Mouse (Mus musculus): ENCODE data around the gene Lzts2. TPM values are rescaled to one million over a fixed set of nuclear protein-coding genes. Genes with fewer than 3 reads are reported as not detected.

Gene Lzts2
- polyA plus RNA-seq (2012; rRNA removed; ENCODE audit: low replicate concordance), result 111 and 227 TPM in 2 replicates

DNA sequence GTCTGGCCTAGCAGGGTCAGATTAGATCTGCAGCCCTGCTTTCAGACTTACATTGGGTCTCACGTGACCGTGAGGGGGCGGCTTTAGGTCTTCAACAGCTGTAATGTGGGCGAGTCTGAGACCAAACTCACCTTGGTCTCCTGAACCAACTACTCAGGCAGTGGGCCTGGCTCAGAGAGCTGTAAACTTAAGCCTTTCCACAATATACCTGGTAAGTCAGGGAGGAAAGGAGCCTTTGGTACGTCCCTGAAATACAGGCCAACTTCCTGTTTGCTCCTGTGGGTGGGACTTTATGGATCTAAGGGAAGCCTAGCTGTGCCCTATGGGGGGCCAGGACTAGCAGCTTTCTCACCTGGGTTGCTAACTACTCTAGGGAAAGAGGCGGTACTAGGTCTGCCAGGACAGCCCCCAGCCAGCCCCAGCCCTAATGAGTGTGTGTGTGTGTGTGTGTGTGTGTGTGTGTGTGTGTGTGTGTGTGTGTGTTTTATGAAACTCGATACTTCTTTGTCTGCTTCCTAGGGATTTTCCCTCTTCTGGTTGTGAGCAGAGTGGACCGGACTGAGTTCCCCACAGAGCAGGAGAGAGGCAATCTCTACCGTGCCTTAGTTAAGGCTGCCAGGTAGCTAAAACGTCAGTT lies at the start of gene Lzts2:
Gene Lzts2 (plus strand): TSS at position 80 of the 637 bp plus-strand sequence.

GRCm38 (mm10) chr19:44988831-44989566 lies 25.2 kb upstream of the Lzts2 start, which contains the start of gene Sema4g:
Gene Sema4g (plus strand): TSS chr19:44989101.

GRCm38 (mm10) chr19:45005444-45005843 lies 8.8 kb upstream of the Lzts2 start, which contains the start of gene Twnk:
Gene Twnk (plus strand): TSS chr19:45005663.

DNA sequence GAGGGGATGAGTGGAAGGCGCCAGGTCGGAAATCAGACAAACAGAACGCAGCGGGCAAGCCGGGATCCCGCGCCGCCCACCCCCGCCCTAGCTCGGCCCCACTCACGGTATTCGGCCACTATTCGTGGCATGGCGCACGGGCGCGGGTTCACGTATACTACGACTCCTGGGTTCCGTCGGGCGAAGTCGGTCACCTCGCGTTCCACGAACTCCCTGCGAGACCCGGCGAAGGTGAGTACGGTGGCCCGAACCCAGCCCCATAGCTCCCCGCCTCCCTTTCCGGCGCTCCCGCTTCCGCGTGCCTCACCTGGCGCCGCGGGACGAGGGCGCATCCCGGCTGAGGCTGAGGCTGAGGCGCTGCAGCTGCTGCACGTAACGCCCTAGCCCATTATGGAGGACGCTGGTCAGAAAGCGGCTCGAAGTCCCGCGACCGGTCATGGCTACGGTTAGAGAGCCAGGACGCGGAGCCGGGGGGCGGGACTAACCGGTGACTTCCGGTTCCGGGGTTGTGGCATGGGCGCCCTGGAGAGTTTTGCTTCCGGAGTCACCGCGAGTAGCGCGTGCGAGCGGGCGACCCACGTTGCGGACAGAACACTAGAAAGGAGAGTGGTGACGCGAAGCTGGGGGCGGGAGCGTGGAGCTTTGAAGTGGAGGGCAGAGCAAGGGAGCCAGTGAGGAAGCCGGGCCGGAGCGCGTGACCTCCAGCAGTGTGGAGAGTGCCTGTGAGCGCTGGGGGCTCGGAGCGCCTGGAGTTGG lies 8.1 kb upstream of the Lzts2 start, which contains the start of gene Mrpl43:
Gene Mrpl43 (minus strand): TSS at position 486 of the 756 bp plus-strand sequence.

DNA sequence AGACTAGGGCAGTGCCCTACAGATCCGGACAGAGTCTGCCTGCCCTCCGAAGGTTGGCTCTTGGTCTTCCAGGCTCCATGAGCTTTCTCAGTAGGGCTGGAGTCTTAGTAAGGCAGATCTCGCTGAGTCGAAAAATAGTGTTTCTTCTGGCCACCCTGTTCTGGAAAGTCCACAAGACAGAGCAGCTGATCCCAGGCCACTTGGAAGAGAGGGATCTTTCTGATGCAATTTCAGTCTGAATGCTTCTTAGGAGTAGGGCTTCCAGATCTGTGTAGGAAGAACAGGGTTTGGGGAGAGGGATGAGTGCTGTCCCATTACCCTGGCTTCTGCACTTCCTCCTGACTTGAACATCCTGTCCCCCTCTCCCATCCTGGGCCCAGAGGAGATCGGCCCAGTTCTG lies 31.4 kb downstream of the Lzts2 start, which contains the start of gene Pdzd7:
Gene Pdzd7 (minus strand): TSS at position 67 of the 400 bp plus-strand sequence.

DNA sequence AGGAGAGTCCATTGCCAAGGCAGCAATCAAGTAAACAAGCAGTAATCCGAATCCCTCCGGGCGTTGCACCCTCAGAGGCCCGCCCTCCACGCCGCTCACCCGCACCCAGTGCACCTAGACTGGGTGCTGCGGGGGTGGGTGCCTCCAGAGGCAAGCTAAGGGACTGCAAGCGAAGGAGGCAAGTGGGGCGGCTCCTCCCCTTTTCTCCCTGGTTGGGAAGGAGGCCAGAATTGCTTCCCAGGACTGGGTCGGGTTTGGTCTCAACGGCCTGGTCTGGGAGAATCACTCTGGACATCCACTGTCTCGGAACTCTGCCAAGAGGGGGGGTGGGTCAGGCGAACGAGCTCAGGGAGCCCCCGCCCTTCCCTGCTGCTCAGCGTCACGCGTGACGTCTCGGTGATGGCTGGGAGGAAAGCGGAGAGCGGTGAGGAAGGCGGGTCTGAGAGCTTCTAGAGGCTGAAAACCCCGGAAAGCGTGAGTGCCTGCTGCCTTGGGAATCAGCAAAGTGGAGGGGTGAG lies 33.3 kb downstream of the Lzts2 start, which contains the start of gene Sfxn3:
Gene Sfxn3 (plus strand): TSS at position 87 of the 518 bp plus-strand sequence.

GRCm38 (mm10) chr19:45074580-45075322 lies 60.5 kb downstream of the Lzts2 start, which contains the start of gene Kazald1:
Gene Kazald1 (plus strand): TSS chr19:45075241.

Other genes starting within 250 kb of the Lzts2 start
- gene Slf2, start 83.3 kb upstream of the Lzts2 start, polyA plus RNA-seq (2012; rRNA removed; ENCODE audit: low replicate concordance), result 27.0 and 109 TPM in 2 replicates
- gene Sema4g, start 25.3 kb upstream of the Lzts2 start, polyA plus RNA-seq (2012; rRNA removed; ENCODE audit: low replicate concordance), result 6.9 and 7.6 TPM in 2 replicates
- 7.1 and 15.0 TPM in 2 replicates for gene Twnk, start 8.8 kb upstream of the Lzts2 start, polyA plus RNA-seq (2012; rRNA removed; ENCODE audit: low replicate concordance)
- 67.3 and 149 TPM in 2 replicates for gene Mrpl43, start 8.0 kb upstream of the Lzts2 start, polyA plus RNA-seq (2012; rRNA removed; ENCODE audit: low replicate concordance)
- gene Pdzd7, start 31.3 kb downstream of the Lzts2 start, polyA plus RNA-seq (2012; rRNA removed; ENCODE audit: low replicate concordance), result 0.55 and 4.3 TPM in 2 replicates
- gene Sfxn3, start 33.1 kb downstream of the Lzts2 start, polyA plus RNA-seq (2012; rRNA removed; ENCODE audit: low replicate concordance), result 41.9 and 58.2 TPM in 2 replicates
- gene Kazald1, start 60.8 kb downstream of the Lzts2 start, polyA plus RNA-seq (2012; rRNA removed; ENCODE audit: low replicate concordance), result 3.9 and 5.0 TPM in 2 replicates
- 0.06 and 0.13 TPM in 2 replicates for gene Tlx1, start 136.3 kb downstream of the Lzts2 start, polyA plus RNA-seq (2012; rRNA removed; ENCODE audit: low replicate concordance)
- gene Lbx1, start 221.4 kb downstream of the Lzts2 start, polyA plus RNA-seq (2012; rRNA removed; ENCODE audit: low replicate concordance), result 0.11 and 2.2 TPM in 2 replicates